Mouse (Mus musculus) kidney, embryonic 16.5 days (tissue): ENCODE measurements around the gene Cyb5r4. TPM values are rescaled to one million over a fixed set of nuclear protein-coding genes. Genes with fewer than 3 reads are reported as not detected.
"Not testable (repeated sequence)": the region's sequence is repeated elsewhere in the genome, so short reads cannot be mapped to it uniquely, and the experiment has no call there.

Source experiments
- ATAC-seq: fragments of 200-750 bp; cut with Nextera tagmentation; 2 replicates; pipeline ENCODE4 v1.8.0; 2017; ENCODE audit warnings: moderate TSS enrichment; ENCODE audit not compliant: low FRiP score, low TSS enrichment
- H3K27ac ChIP-seq: fragments of 300-500 bp; sonication (generic); 2 replicates; pipeline ENCODE4 v1.5.1; 2014; ENCODE audit warnings: low read length
- H3K27me3 ChIP-seq: fragments of 300-500 bp; sonication (generic); 2 replicates; pipeline ENCODE4 v1.6.1; 2014; ENCODE audit warnings: low read length, control low read depth, mixed read lengths; ENCODE audit not compliant: insufficient read depth
- H3K36me3 ChIP-seq: fragments of 300-500 bp; sonication (generic); 2 replicates; pipeline ENCODE4 v1.6.1; 2014; ENCODE audit warnings: low read length, control low read depth, mixed read lengths; ENCODE audit not compliant: insufficient read depth
- H3K4me1 ChIP-seq: fragments of 300-500 bp; sonication (generic); 2 replicates; pipeline ENCODE4 v1.6.1; 2014; ENCODE audit warnings: low read length, control low read depth, mixed read lengths; ENCODE audit not compliant: insufficient read depth
- H3K4me2 ChIP-seq: fragments of 300-500 bp; sonication (generic); replicated peaks from 2 replicates; pipeline ENCODE4 v1.6.1; 2014; ENCODE audit warnings: low read depth, low read length
- H3K4me3 ChIP-seq: fragments of 300-500 bp; sonication (generic); 2 replicates; pipeline ENCODE4 v1.5.1; 2014; ENCODE audit warnings: mild to moderate bottlenecking, low read length
- H3K9ac ChIP-seq: fragments of 300-500 bp; sonication (generic); replicated peaks from 2 replicates; pipeline ENCODE4 v1.6.1; 2014; ENCODE audit warnings: low read length
- H3K9me3 ChIP-seq: fragments of 300-500 bp; sonication (generic); 2 replicates; pipeline ENCODE4 v1.6.1; 2016; ENCODE audit warnings: low read length, control low read depth
- WGBS: fragments of 180-500 bp; shearing (Covaris S2); extraction: QIAGEN DNeasy Blood & Tissue Kit; methylation state at CpG from one replicate; pipeline ENCODE4 v1.1.7; 2014; 5-methylcytosine and 5-hydroxymethylcytosine counted together
- polyA plus RNA-seq: library from polyadenylated mRNA; unstranded; fragments of >200 nt; fragmentation: Nextera tagmentation; extraction: Ambion mirVana; gene quantifications from 2 replicates; pipeline ENCODE4 v1.2.1, GENCODE M21; 2015

The Cyb5r4 gene
- polyA plus RNA-seq, result 64.8 and 68.3 TPM in 2 replicates

- Histone ChIP-seq H3K27me3 (peaks cover 5% of the 10 kb centered on the region; the same call in 1 of the 2 replicates), H3K9me3 (no peaks in the 10 kb centered on the region), H3K4me2 (peak within 1 kb of the TSS; percentile 66), H3K4me3 (peak within 1 kb of the TSS; percentile 86), H3K36me3 (no peaks in the 10 kb centered on the region), H3K9ac (peak within 1 kb of the TSS; percentile 89), H3K4me1 (peaks cover 14% of the 10 kb centered on the region), H3K27ac (peak within 1 kb of the TSS; percentile 75)
- WGBS, result under 1% methylated on average over 52 of the region's 52 CpGs
- peak; percentile 100 for ATAC-seq
Observed at GRCm38 (mm10) chr9:87021778-87022523, at the start of gene Cyb5r4. Gene Cyb5r4 (plus strand): TSS chr9:87022014.

- not testable (repeated sequence) for ATAC-seq, H3K4me1 ChIP-seq, H3K4me3 ChIP-seq, H3K27ac ChIP-seq, H3K36me3 ChIP-seq, H3K9me3 ChIP-seq, H3K9ac ChIP-seq, H3K4me2 ChIP-seq, H3K27me3 ChIP-seq
Observed at GRCm38 (mm10) chr9:86972471-86972870, 49.3 kb upstream of the Cyb5r4 start.

- 82% methylated on average over 4 of the region's 4 CpGs for WGBS
- Histone ChIP-seq H3K9me3 (no peaks in the 10 kb centered on the region), H3K4me1 (no peaks in the 10 kb centered on the region), H3K4me2 (no peak overlapping the region), H3K36me3 (no peaks in the 10 kb centered on the region), H3K4me3 (no peak overlapping the region), H3K27ac (no peak overlapping the region), H3K27me3 (no peaks in the 10 kb centered on the region), H3K9ac (no peak overlapping the region)
- ATAC-seq, result no peak
Observed at GRCm38 (mm10) chr9:86973562-86973961, 48.3 kb upstream of the Cyb5r4 start.

- ATAC-seq, result no peak
- no peak overlapping the region for H3K4me2 ChIP-seq
- H3K27me3 ChIP-seq, result no peaks in the 10 kb centered on the region
- no peaks in the 10 kb centered on the region for H3K36me3 ChIP-seq
- H3K4me3 ChIP-seq, result no peak overlapping the region
- H3K9me3 ChIP-seq, result no peaks in the 10 kb centered on the region
- no peaks in the 10 kb centered on the region for H3K4me1 ChIP-seq
- WGBS, result 75% methylated on average over 4 of the region's 4 CpGs
- H3K27ac ChIP-seq, result no peak overlapping the region
- no peak overlapping the region for H3K9ac ChIP-seq
Observed at GRCm38 (mm10) chr9:86976896-86977295, 44.9 kb upstream of the Cyb5r4 start.

- WGBS, result 57% methylated on average over 7 of the region's 7 CpGs
- no peak overlapping the region for H3K4me2 ChIP-seq
- H3K27ac ChIP-seq, result no peak overlapping the region
- no peak overlapping the region for H3K4me3 ChIP-seq
- H3K9ac ChIP-seq, result no peak overlapping the region
- no peaks in the 10 kb centered on the region for H3K9me3 ChIP-seq
- no peaks in the 10 kb centered on the region for H3K27me3 ChIP-seq
- no peaks in the 10 kb centered on the region for H3K36me3 ChIP-seq
- no peaks in the 10 kb centered on the region for H3K4me1 ChIP-seq
- ATAC-seq, result no peak
Observed at GRCm38 (mm10) chr9:86978257-86978907, 43.4 kb upstream of the Cyb5r4 start.

- no peak overlapping the region for H3K4me2 ChIP-seq
- H3K4me1 ChIP-seq, result no peaks in the 10 kb centered on the region
- H3K27me3 ChIP-seq, result no peaks in the 10 kb centered on the region
- ATAC-seq, result no peak
- no peak overlapping the region for H3K27ac ChIP-seq
- H3K36me3 ChIP-seq, result no peaks in the 10 kb centered on the region
- H3K9ac ChIP-seq, result no peak overlapping the region
- no peak overlapping the region for H3K4me3 ChIP-seq
- H3K9me3 ChIP-seq, result no peaks in the 10 kb centered on the region
Observed at GRCm38 (mm10) chr9:86980048-86980447, 41.8 kb upstream of the Cyb5r4 start.

- no peaks in the 10 kb centered on the region for H3K36me3 ChIP-seq
- ATAC-seq, result no peak
- no peak overlapping the region for H3K27ac ChIP-seq
- no peaks in the 10 kb centered on the region for H3K27me3 ChIP-seq
- H3K4me2 ChIP-seq, result no peak overlapping the region
- no peaks in the 10 kb centered on the region for H3K9me3 ChIP-seq
- WGBS, result 74% methylated on average over 2 of the region's 2 CpGs
- no peak overlapping the region for H3K4me3 ChIP-seq
- H3K4me1 ChIP-seq, result no peaks in the 10 kb centered on the region
- H3K9ac ChIP-seq, result no peak overlapping the region
Observed at GRCm38 (mm10) chr9:86980942-86981341, 40.9 kb upstream of the Cyb5r4 start.

GRCm38 (mm10) chr9:86981551-86981950 lies 40.3 kb upstream of the Cyb5r4 start:
- 23% methylated on average over 10 of the region's 10 CpGs for WGBS

GRCm38 (mm10) chr9:86984583-86984982 lies 37.2 kb upstream of the Cyb5r4 start:
- WGBS, result 16% methylated on average over 3 of the region's 3 CpGs

More at GRCm38 (mm10) chr9:86981551-86981950, 40.3 kb upstream of the Cyb5r4 start:
- no peaks in the 10 kb centered on the region for H3K4me1 ChIP-seq
- no peak overlapping the region for H3K4me3 ChIP-seq
- ATAC-seq, result no peak
- H3K36me3 ChIP-seq, result no peaks in the 10 kb centered on the region
- H3K4me2 ChIP-seq, result no peak overlapping the region
- H3K9ac ChIP-seq, result no peak overlapping the region
- no peak overlapping the region for H3K27ac ChIP-seq
- H3K9me3 ChIP-seq, result no peaks in the 10 kb centered on the region
- H3K27me3 ChIP-seq, result no peaks in the 10 kb centered on the region

GRCm38 (mm10) chr9:86985105-86985504 lies 36.7 kb upstream of the Cyb5r4 start:
- Histone ChIP-seq H3K9me3 (no peaks in the 10 kb centered on the region), H3K4me1 (no peaks in the 10 kb centered on the region), H3K4me2 (no peak overlapping the region), H3K36me3 (no peaks in the 10 kb centered on the region), H3K27me3 (no peaks in the 10 kb centered on the region), H3K4me3 (no peak overlapping the region), H3K27ac (peak overlapping the region; percentile 9; the same call in 1 of the 2 replicates), H3K9ac (no peak overlapping the region)
- peak; percentile 26; the same call in 1 of the 2 replicates for ATAC-seq
- 24% methylated on average over 6 of the region's 6 CpGs for WGBS

More at GRCm38 (mm10) chr9:86984583-86984982, 37.2 kb upstream of the Cyb5r4 start:
- no peak overlapping the region for H3K4me2 ChIP-seq
- no peaks in the 10 kb centered on the region for H3K9me3 ChIP-seq
- H3K4me3 ChIP-seq, result no peak overlapping the region
- peak overlapping the region; percentile 9; the same call in 1 of the 2 replicates for H3K27ac ChIP-seq
- no peaks in the 10 kb centered on the region for H3K27me3 ChIP-seq
- no peaks in the 10 kb centered on the region for H3K4me1 ChIP-seq
- no peak overlapping the region for H3K9ac ChIP-seq
- ATAC-seq, result peak; percentile 72; the same call in 1 of the 2 replicates
- H3K36me3 ChIP-seq, result no peaks in the 10 kb centered on the region
